Mouse (Mus musculus): ENCODE data around the gene Btbd18.
A peak's percentile ranks its signal among the peaks of the same experiment; 100 is the strongest.

Btbd18 gene

GRCm38 (mm10) chr2:84704329-84704728, 45.5 kb downstream of the Btbd18 start:
- DNase-seq (ENCODE audit: low spot score) = no peak

GRCm38 (mm10) chr2:84705295-84705694, 46.4 kb downstream of the Btbd18 start:
- no peak for DNase-seq (ENCODE audit: low spot score)

- DNase-seq (ENCODE audit: low spot score) = no peak
These were observed 48.6 kb downstream of the Btbd18 start for GRCm38 (mm10) chr2:84707523-84707922.

- DNase-seq (ENCODE audit: low spot score) = no peak
These were observed 53.0 kb downstream of the Btbd18 start for GRCm38 (mm10) chr2:84711898-84712297.

- no peak for DNase-seq (ENCODE audit: low spot score)
These were observed 55.5 kb downstream of the Btbd18 start for GRCm38 (mm10) chr2:84714422-84714810.

DNA sequence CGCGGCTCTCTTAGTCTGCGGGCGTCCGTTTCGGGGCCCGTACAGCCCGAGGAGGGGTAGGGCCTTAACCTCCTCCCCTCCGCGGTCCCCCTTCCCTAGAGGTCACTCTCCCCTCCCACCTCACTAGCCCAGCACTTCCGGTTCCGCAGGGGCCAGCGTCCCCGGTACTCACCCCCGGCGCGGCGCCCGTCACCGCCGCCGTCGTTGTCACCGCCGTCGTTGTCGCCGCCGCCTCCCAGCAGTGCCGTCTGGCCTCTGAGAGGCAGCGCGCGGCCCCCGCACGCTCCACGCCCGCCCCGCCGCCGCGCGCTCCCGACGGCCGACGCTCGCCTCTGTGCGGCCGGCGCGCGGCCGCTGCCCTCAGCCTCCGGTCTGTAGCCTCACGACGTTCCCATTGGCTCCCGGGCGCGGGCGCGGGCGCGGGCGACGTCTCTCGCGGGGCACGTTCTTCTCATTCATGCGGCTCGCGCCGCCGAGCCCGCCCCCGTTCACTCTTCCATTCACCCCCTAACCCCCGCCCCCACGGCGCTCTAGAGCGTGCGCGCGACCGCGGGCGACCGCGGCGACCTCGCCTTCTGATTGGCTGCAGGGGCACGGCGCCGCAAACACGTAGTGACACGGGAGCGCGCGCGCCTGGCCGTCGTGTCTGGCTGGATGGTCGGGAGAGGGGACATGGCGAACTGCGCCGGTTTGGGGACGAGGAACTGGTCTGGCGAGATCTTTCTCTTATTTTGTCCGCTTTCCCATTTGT, 56.1 kb downstream of the Btbd18 start, which contains the start of gene Zdhhc5:
Zdhhc5 (minus strand) TSS at position 370 of the 751 bp plus-strand sequence.
- peak; percentile 97 for DNase-seq (ENCODE audit: low spot score)

DNA sequence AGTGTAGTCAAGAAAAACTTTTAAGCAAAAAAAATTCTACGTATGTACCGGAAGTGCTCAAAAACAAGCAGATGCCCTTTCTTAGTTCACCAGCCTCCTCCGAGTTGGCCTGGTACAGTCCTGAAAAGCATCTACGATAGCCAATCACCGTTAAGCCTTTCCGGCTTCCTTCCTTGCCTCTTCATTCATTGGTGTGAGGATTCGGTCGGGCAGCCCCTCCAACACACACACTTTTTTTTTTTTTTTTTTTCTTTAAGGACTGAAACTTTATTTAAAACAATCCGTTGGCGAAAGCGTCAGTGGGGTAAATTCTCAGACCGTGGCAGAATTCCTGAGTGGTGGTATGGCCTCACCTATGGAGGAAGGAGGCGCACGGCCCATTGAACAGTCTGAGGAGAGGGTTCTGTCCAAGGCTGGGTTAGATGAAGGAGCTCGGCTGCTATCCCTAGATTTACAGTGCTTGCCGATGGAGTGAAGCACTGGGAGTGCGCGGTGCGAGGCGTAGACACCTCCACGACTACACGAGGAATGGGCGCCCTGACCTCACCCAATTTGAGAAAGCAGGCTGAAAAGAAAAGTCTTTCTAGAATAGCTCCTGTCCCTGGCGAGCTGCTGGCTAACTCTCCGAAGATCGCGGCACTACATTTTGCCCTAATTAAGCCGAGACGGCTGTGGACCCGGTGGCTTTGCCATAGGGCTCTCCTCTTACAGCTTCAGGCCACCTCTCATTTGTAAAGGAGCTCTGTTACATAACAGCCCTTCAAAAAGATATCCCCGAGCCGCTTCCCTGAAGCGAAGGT, 56.9 kb downstream of the Btbd18 start:
- peak; percentile 92 for DNase-seq (ENCODE audit: low spot score)

- no peak for DNase-seq (ENCODE audit: low spot score)
These were observed 57.8 kb downstream of the Btbd18 start for GRCm38 (mm10) chr2:84716423-84717355.

GRCm38 (mm10) chr2:84717357-84717756, 58.5 kb downstream of the Btbd18 start:
- DNase-seq (ENCODE audit: low spot score) = no peak

Measured in left cerebral cortex, adult 11 months (tissue).